Mouse (Mus musculus) liver, postnatal 0 days (tissue): ENCODE results near the gene Tgfb1i1.

Experiments used
- CTCF ChIP-seq: sonication (generic); IDR thresholded peaks from 2 replicates; pipeline ENCODE4 v1.5.1; 2016; ENCODE audit warnings: antibody characterized with exemption, low read depth
- EP300 ChIP-seq: IDR thresholded peaks from 2 replicates; pipeline ENCODE4 v1.6.1; 2016; ENCODE audit warnings: antibody characterized with exemption, low read depth, mild to moderate bottlenecking

DNA sequence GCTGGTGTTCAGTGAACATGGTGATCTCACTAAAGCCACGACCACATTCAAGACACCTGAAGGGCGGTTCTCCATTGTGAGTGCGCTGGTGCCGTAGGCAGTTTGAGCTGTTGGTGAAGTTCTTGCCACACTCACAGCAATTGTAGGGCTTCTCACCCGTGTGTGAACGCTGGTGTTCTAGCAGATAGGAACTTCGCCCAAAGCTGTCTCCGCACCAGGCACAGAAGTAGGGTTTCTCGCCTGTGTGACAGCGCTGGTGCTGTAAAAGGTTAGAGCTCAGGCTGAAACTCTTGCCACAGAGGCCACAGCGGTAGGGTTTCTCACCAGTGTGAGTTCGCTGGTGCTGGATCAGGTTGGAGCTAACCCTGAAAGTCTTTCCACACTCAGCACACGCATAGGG lies 10.2 kb upstream of the Tgfb1i1 start:
- TF ChIP-seq CTCF (no peak), EP300 (no peak)
